Mouse (Mus musculus) forebrain, embryonic 15.5 days (tissue): Measurements from ENCODE around the gene Arhgap6. TPM values are rescaled to one million over a fixed set of nuclear protein-coding genes. Genes with fewer than 3 reads are reported as not detected.

Experiments used
- ATAC-seq: fragments of 200-750 bp; cut with Nextera tagmentation; replicated peaks from 2 replicates; pipeline ENCODE4 v1.8.0; 2017; ENCODE audit warnings: mild to moderate bottlenecking, moderate TSS enrichment, moderate library complexity
- H3K27ac ChIP-seq: fragments of 300-500 bp; sonication (generic); replicated peaks from 2 replicates; pipeline ENCODE4 v1.5.1; 2015; ENCODE audit warnings: mild to moderate bottlenecking, inconsistent platforms
- H3K27me3 ChIP-seq: fragments of 300-500 bp; sonication (generic); 2 replicates; pipeline ENCODE4 v1.6.1; 2015; ENCODE audit warnings: inconsistent platforms
- H3K36me3 ChIP-seq: fragments of 300-500 bp; sonication (generic); 2 replicates; pipeline ENCODE4 v1.6.1; 2015; ENCODE audit warnings: mild to moderate bottlenecking, inconsistent platforms
- H3K4me1 ChIP-seq: fragments of 300-500 bp; sonication (generic); 2 replicates; pipeline ENCODE4 v1.6.1; 2015; ENCODE audit warnings: inconsistent platforms
- H3K4me2 ChIP-seq: fragments of 300-500 bp; sonication (generic); replicated peaks from 2 replicates; pipeline ENCODE4 v1.6.1; 2015; ENCODE audit warnings: mild to moderate bottlenecking, inconsistent platforms
- H3K4me3 ChIP-seq: fragments of 300-500 bp; sonication (generic); 2 replicates; pipeline ENCODE4 v1.5.1; 2015; ENCODE audit warnings: mild to moderate bottlenecking, inconsistent platforms
- H3K9ac ChIP-seq: fragments of 300-500 bp; sonication (generic); replicated peaks from 2 replicates; pipeline ENCODE4 v1.6.1; 2015; ENCODE audit warnings: mild to moderate bottlenecking, inconsistent platforms
- H3K9me3 ChIP-seq: fragments of 300-500 bp; sonication (generic); 2 replicates; pipeline ENCODE4 v1.6.1; 2016; ENCODE audit warnings: inconsistent platforms
- WGBS: fragments of 180-500 bp; shearing (Covaris S2); methylation state at CpG from one replicate; pipeline ENCODE4 v1.1.7; 2015; ENCODE audit warnings: mixed read lengths; 5-methylcytosine and 5-hydroxymethylcytosine counted together
- polyA plus RNA-seq: library from polyadenylated mRNA; unstranded; fragments of >200 nt; fragmentation: Nextera tagmentation; extraction: Ambion mirVana; gene quantifications from 2 replicates; pipeline ENCODE4 v1.2.1, GENCODE M21; 2015

The Arhgap6 gene
- polyA plus RNA-seq, 1 experiment from 2014 or later = 0.46 TPM

DNA sequence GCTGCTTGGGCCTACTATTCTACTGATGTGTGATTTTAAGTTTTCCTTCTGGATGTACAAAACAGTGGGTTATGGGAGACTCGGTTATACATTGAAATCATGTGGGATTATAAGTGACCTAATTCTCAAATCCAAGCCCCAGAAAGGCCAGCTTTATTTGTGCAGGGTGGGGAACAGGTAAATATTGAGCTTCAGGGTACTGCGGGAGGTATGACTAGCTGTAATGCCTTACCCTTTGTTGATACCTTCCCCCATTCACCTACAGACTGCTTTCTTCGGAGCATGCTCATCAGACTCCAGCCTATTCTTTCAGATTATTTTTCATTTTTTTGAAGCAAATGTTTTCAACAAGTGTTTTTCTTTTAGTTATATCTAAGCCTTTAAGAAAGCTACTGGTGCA, 286.7 kb downstream of the Arhgap6 start:
- H3K4me1 ChIP-seq = no peaks in the 10 kb centered on the region
- H3K27ac ChIP-seq = no peak overlapping the region
- 89% methylated on average over 3 of the region's 3 CpGs for WGBS
- H3K36me3 ChIP-seq = no peaks in the 10 kb centered on the region
- H3K27me3 ChIP-seq = no peaks in the 10 kb centered on the region
- no peak overlapping the region for H3K4me2 ChIP-seq
- no peak overlapping the region for H3K4me3 ChIP-seq
- no peak for ATAC-seq
- H3K9me3 ChIP-seq = no peaks in the 10 kb centered on the region
- H3K9ac ChIP-seq = no peak overlapping the region

DNA sequence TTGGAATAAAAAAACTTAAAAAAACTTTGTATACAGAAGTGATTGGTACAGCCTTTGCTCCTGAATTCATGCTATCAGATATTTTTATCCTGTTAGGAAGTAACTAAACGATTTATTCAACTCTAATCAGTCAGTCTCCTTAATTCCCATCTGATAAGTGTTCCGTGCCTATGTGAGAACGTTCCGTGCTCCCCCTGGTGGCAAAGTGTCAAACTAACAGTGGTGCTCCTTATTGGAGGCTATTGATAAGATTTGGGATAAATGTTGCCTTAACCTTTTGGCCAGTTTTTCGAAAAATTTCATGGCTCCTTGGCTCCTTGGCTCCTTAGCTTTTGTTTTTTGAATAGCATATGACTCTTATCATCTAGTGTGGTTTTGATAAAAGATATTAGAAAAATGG, 291.0 kb downstream of the Arhgap6 start:
- no peak overlapping the region for H3K4me2 ChIP-seq
- no peak overlapping the region for H3K4me3 ChIP-seq
- ATAC-seq = 0 out of 2 replicates have a peak, but pooled peaks have one; percentile 57
- no peak overlapping the region for H3K9ac ChIP-seq
- no peaks in the 10 kb centered on the region for H3K4me1 ChIP-seq
- no peaks in the 10 kb centered on the region for H3K36me3 ChIP-seq
- WGBS = 9% methylated on average over 5 of the region's 5 CpGs
- H3K27ac ChIP-seq = no peak overlapping the region
- no peaks in the 10 kb centered on the region for H3K27me3 ChIP-seq
- H3K9me3 ChIP-seq = no peaks in the 10 kb centered on the region

DNA sequence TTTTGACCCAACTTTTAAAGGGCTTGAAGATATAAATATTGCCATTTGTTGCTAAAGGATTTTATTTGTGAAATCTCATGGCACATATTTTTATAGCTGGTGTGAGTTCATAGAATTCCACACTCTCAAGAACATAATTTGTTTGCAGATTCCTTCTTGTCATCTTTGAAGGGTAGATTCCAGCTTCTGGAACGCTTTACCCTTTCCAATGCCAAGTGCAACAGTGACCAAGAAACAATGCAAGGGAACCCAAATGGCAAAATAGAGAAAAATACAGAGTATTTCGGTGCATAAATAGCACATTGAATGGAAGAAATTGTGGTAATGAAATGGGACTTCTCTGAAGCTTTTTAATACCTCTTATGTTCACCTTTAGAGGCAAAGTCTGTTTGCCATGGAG, 294.3 kb downstream of the Arhgap6 start:
- 85% methylated on average over 2 of the region's 2 CpGs for WGBS
- H3K9ac ChIP-seq = no peak overlapping the region
- no peaks in the 10 kb centered on the region for H3K4me1 ChIP-seq
- H3K27ac ChIP-seq = no peak overlapping the region
- no peak for ATAC-seq
- no peaks in the 10 kb centered on the region for H3K27me3 ChIP-seq
- H3K36me3 ChIP-seq = no peaks in the 10 kb centered on the region
- H3K9me3 ChIP-seq = no peaks in the 10 kb centered on the region
- H3K4me2 ChIP-seq = no peak overlapping the region
- no peak overlapping the region for H3K4me3 ChIP-seq

DNA sequence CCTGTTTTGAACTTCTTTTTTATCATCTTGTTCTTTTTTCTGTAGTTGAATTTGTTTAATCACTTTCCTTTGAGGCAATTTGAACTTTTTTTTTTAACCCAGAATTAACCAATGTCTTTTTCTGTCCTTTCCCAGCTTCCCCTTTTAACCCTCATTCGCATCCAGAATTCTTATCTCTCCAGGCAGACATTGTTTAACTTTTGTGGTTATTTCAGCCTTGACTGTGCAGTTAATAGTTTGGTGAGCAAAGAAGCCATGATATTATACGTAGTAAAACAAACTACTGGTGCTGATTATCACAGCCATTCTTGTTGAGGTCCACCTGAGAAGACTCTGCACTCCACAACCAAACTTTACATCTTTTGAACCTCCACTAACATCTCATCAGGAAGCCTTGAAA, 299.7 kb downstream of the Arhgap6 start:
- WGBS = 79% methylated on average over 2 of the region's 2 CpGs
- no peak overlapping the region for H3K9ac ChIP-seq
- no peak overlapping the region for H3K4me2 ChIP-seq
- H3K27me3 ChIP-seq = no peaks in the 10 kb centered on the region
- H3K9me3 ChIP-seq = no peaks in the 10 kb centered on the region
- ATAC-seq = no peak
- no peaks in the 10 kb centered on the region for H3K4me1 ChIP-seq
- H3K36me3 ChIP-seq = no peaks in the 10 kb centered on the region
- H3K27ac ChIP-seq = no peak overlapping the region
- H3K4me3 ChIP-seq = no peak overlapping the region

DNA sequence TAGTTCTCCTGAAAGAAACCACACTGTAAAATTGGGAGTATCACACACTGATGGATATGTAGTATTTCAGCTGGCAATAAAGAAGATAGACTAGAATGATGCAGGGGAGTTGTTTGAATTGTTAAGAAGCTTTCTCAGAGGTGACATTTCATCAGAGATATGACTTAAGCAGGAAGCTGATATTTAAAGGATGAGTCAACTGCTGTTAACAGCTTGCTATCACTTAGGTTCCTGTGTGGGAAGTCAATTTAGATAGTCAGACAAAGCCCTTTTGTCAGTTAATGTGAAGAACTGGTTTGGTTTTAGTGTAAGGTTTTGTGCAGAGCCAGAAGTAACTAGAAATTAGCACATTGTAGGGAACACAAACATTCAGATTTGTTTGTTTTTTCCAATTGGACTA, 300.7 kb downstream of the Arhgap6 start:
- Histone ChIP-seq H3K9me3 (no peaks in the 10 kb centered on the region), H3K4me3 (no peak overlapping the region), H3K27ac (no peak overlapping the region), H3K27me3 (no peaks in the 10 kb centered on the region), H3K36me3 (no peaks in the 10 kb centered on the region), H3K4me1 (no peaks in the 10 kb centered on the region), H3K4me2 (no peak overlapping the region), H3K9ac (no peak overlapping the region)
- no peak for ATAC-seq

DNA sequence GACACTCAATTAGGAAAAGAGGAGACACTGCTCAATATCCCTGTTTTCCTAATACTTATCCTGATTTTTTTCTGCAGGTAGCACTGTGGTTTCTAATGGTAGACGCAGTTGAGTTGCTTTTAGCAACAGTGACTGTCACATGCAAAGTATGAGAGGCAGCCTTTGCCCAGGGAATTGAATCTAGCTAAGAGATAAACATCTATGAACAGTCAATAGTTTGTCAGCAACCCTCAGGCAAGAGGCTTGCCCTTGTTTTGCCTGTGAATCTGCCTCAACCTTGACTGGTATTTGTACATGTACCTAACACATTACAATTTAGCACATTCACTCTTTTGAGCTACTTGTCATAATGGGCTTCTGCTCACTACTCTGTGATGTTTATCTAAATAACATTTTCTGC, 307.8 kb downstream of the Arhgap6 start:
- WGBS = 66% methylated on average over 1 of the region's 1 CpGs
- H3K4me2 ChIP-seq = no peak overlapping the region
- no peaks in the 10 kb centered on the region for H3K36me3 ChIP-seq
- ATAC-seq = no peak
- H3K4me3 ChIP-seq = no peak overlapping the region
- H3K4me1 ChIP-seq = no peaks in the 10 kb centered on the region
- no peak overlapping the region for H3K27ac ChIP-seq
- H3K9me3 ChIP-seq = no peaks in the 10 kb centered on the region
- H3K9ac ChIP-seq = no peak overlapping the region
- no peaks in the 10 kb centered on the region for H3K27me3 ChIP-seq

DNA sequence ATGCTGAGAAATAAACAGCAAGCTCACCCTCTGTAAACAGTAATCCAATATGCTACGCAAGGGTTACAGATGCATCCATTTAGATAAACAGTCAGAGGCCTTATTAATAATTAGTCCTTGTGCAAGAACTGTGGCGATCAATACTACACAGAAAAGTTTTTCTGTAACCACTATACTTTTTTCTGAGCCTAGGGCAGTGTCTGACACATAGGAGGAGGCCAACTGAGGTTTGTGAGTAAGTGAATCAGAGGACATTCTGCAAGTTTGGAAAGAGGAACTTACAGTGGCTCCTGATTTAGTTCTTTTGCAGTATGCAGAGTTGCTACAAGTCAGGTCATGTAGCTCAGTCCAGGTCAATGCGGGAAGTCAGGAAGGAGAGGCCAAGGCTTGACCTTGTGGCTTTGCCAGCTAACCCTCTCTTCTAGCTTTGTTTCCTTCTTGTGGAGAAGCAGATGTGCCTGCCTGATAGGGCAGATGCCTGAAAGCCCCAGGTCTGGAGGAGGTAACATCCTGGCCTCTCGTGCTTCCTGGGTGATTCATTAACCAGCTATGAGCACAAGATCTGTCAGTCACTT, 311.2 kb downstream of the Arhgap6 start:
- H3K27me3 ChIP-seq = no peaks in the 10 kb centered on the region
- no peaks in the 10 kb centered on the region for H3K4me1 ChIP-seq
- ATAC-seq = no peak
- no peak overlapping the region for H3K4me2 ChIP-seq
- H3K9me3 ChIP-seq = no peaks in the 10 kb centered on the region
- no peaks in the 10 kb centered on the region for H3K36me3 ChIP-seq
- H3K9ac ChIP-seq = no peak overlapping the region
- WGBS = 81% methylated on average over 4 of the region's 4 CpGs
- no peak overlapping the region for H3K4me3 ChIP-seq
- H3K27ac ChIP-seq = no peak overlapping the region

DNA sequence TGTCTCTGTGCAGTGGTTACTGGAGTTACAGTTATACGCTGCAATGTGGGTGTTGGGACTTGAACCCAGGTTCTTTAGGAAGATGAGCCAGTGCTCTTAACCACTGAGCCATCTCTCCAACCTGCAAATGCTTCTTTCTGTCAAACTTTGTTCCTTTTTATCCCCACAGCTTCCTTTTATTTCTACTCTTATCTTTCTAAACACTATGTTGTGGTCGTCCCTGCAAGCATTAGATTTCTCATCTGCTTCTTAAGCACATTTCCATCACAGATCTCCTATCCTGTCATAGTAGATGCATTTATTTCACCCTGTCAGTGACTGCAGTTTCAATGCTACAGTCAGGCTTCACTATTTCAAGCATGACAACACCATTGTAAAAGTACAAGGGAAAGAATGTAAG, 312.5 kb downstream of the Arhgap6 start:
- H3K4me1 ChIP-seq = no peaks in the 10 kb centered on the region
- no peak for ATAC-seq
- H3K9me3 ChIP-seq = no peaks in the 10 kb centered on the region
- H3K4me3 ChIP-seq = no peak overlapping the region
- no peaks in the 10 kb centered on the region for H3K27me3 ChIP-seq
- 84% methylated on average over 2 of the region's 2 CpGs for WGBS
- no peak overlapping the region for H3K4me2 ChIP-seq
- no peaks in the 10 kb centered on the region for H3K36me3 ChIP-seq
- no peak overlapping the region for H3K27ac ChIP-seq
- no peak overlapping the region for H3K9ac ChIP-seq

DNA sequence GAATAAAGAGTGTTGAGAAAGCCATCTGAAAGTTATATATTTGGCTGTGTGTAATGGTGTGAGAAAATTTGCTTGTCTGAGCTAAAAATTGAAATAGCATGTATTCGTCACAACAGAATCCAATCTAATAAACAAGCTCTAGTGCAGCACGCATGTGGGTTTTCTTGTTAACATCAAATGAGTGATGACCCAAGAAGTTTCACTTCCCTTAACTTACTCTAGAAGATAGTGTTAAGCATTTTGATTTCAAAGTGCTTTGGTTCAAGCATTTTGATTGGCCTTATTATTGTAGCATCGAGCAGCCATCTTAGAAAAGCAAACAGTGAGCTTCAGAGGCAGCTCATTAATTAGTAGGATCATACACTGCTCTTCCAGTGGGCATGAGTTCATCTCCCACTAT, 315.1 kb downstream of the Arhgap6 start:
- 91% methylated on average over 3 of the region's 3 CpGs for WGBS
- H3K9me3 ChIP-seq = no peaks in the 10 kb centered on the region
- H3K4me2 ChIP-seq = no peak overlapping the region
- no peak overlapping the region for H3K9ac ChIP-seq
- no peak overlapping the region for H3K4me3 ChIP-seq
- no peaks in the 10 kb centered on the region for H3K27me3 ChIP-seq
- no peak overlapping the region for H3K27ac ChIP-seq
- H3K4me1 ChIP-seq = no peaks in the 10 kb centered on the region
- no peak for ATAC-seq
- H3K36me3 ChIP-seq = no peaks in the 10 kb centered on the region

DNA sequence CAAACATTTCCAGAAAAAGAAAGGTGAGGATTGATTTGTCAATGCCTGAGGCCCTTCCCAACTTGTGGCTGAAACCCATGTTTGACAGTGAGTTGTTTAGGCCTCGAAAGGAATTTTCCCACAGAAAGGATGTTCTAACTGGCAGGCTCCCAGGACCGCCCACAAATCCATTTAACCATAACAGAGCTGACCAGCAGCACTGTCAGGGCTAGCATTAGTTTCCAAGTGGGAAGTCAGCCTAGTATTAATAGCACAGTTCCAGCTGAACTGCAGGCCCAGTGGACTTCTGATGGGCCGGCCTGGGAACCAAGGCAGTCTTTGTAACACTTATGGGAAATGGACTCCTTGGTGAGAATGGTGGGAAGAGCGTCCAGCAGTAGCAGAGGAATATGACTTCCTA, 317.8 kb downstream of the Arhgap6 start:
- no peaks in the 10 kb centered on the region for H3K4me1 ChIP-seq
- H3K27me3 ChIP-seq = no peaks in the 10 kb centered on the region
- H3K36me3 ChIP-seq = no peaks in the 10 kb centered on the region
- H3K9ac ChIP-seq = no peak overlapping the region
- H3K4me3 ChIP-seq = no peak overlapping the region
- H3K9me3 ChIP-seq = no peaks in the 10 kb centered on the region
- no peak overlapping the region for H3K4me2 ChIP-seq
- no peak overlapping the region for H3K27ac ChIP-seq
- WGBS = 75% methylated on average over 4 of the region's 4 CpGs
- no peak for ATAC-seq

DNA sequence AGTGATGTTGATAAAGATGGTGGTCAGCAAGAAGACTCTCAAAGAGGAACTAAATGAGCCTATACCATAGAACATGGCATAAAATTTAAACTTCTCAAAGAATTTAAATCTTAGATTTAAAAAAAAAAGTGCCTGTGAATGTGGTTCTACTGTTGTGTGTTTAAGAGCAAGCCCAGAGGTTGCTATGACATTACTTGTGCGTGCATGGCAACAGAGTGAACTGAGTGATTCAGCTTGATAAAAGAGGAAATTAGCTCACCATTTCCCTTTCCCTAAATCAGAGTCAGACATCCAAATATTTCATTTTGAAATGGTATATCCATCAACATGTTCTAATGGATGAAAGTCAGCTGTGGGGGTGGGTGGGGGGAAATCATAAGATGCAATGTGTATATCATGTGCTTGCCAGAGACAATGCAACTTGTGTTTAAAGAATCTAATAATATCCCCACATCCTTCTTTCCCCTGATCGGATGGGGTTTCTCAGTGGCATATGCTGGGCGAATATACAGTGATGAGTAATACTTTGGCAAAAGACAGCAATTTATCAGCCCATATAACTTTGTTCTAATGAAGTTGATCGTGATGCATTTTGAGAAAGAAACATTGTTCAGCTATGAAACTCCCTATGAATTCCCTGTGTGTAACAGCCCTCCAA, 328.3 kb downstream of the Arhgap6 start:
- Histone ChIP-seq H3K36me3 (no peaks in the 10 kb centered on the region), H3K4me2 (no peak overlapping the region), H3K4me3 (no peak overlapping the region), H3K27ac (no peak overlapping the region), H3K9me3 (no peaks in the 10 kb centered on the region), H3K27me3 (no peaks in the 10 kb centered on the region), H3K4me1 (no peaks in the 10 kb centered on the region), H3K9ac (no peak overlapping the region)
- no peak for ATAC-seq
- WGBS = 87% methylated on average over 4 of the region's 4 CpGs

DNA sequence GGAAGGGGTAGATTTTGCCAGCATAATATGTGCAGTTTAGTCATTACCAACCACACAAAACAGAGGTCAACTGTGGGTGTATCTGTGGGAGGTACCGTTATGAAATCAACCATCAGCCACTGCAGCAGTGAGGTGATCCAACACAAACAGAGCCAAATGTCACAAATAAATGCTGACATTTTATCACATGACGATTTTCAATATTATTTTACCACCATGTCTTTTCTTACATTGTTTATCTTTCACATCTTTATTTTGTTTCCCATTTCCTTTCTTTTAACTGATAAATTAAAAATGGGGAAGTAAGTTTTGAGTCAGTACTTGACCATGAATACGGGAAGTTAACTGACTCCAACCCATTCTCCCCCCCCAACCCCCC, 328.9 kb downstream of the Arhgap6 start:
- Histone ChIP-seq H3K4me1 (no peaks in the 10 kb centered on the region), H3K9me3 (no peaks in the 10 kb centered on the region), H3K9ac (no peak overlapping the region), H3K27ac (no peak overlapping the region), H3K4me3 (no peak overlapping the region), H3K4me2 (no peak overlapping the region), H3K27me3 (no peaks in the 10 kb centered on the region), H3K36me3 (no peaks in the 10 kb centered on the region)
- WGBS = 92% methylated on average over 3 of the region's 3 CpGs
- no peak for ATAC-seq

DNA sequence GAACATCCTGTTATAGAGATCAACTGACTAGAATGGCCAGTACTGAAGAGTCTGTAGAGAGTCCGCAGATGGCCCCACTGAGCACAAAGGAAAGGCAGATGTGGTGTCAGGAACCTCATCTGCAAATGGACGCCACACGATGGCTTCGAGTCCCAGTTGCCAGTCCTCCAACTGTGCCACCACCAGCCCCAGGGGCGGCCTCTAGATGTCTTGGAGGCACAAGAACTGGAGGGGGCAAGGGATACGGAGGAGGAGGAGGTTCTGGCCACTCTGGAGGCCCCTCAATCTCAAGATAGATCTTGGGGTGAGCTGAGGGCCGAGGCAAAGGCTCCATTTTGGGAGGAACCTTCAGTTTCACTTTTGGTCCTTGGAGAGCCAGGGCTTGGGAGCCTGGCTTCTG, 344.9 kb downstream of the Arhgap6 start:
- Histone ChIP-seq H3K27ac (no peak overlapping the region), H3K27me3 (no peaks in the 10 kb centered on the region), H3K4me3 (no peak overlapping the region), H3K36me3 (no peaks in the 10 kb centered on the region), H3K9me3 (no peaks in the 10 kb centered on the region), H3K4me2 (no peak overlapping the region), H3K4me1 (no peaks in the 10 kb centered on the region), H3K9ac (no peak overlapping the region)
- 82% methylated on average over 7 of the region's 7 CpGs for WGBS
- no peak for ATAC-seq
